Mouse (Mus musculus): ENCODE results near the gene Thumpd3. TPM values are rescaled to one million over a fixed set of nuclear protein-coding genes. Genes with fewer than 3 reads are reported as not detected.
A peak's percentile ranks its signal among the peaks of the same experiment; 100 is the strongest.

The Thumpd3 gene
- polyA plus RNA-seq, 1 experiment: 25.4 TPM

GRCm38 (mm10) chr6:113049159-113049558, 3.1 kb downstream of the Thumpd3 start:
- Histone ChIP-seq H3K4me1 (ENCODE audit: control insufficient read depth, insufficient read depth, insufficient read length, low read length) (peaks cover 4% of the 10 kb centered on the region; the same call in 1 of the 2 replicates), H3K27ac (replicated peaks; ENCODE audit: low read depth, low read length) (no peak overlapping the region), H3K4me3 (ENCODE audit: insufficient read depth, low read depth, low read length) (no peak overlapping the region)

GRCm38 (mm10) chr6:113052972-113053371, 6.9 kb downstream of the Thumpd3 start:
- H3K4me1 ChIP-seq (ENCODE audit: control insufficient read depth, insufficient read depth, insufficient read length, low read length): no peaks in the 10 kb centered on the region
- H3K27ac ChIP-seq (replicated peaks; ENCODE audit: low read depth, low read length): no peak overlapping the region
- no peak overlapping the region for H3K4me3 ChIP-seq (ENCODE audit: insufficient read depth, low read depth, low read length)

GRCm38 (mm10) chr6:113054552-113055107, 8.6 kb downstream of the Thumpd3 start:
- no peak overlapping the region for H3K27ac ChIP-seq (replicated peaks; ENCODE audit: low read depth, low read length)
- no peak overlapping the region for H3K4me3 ChIP-seq (ENCODE audit: insufficient read depth, low read depth, low read length)

DNA sequence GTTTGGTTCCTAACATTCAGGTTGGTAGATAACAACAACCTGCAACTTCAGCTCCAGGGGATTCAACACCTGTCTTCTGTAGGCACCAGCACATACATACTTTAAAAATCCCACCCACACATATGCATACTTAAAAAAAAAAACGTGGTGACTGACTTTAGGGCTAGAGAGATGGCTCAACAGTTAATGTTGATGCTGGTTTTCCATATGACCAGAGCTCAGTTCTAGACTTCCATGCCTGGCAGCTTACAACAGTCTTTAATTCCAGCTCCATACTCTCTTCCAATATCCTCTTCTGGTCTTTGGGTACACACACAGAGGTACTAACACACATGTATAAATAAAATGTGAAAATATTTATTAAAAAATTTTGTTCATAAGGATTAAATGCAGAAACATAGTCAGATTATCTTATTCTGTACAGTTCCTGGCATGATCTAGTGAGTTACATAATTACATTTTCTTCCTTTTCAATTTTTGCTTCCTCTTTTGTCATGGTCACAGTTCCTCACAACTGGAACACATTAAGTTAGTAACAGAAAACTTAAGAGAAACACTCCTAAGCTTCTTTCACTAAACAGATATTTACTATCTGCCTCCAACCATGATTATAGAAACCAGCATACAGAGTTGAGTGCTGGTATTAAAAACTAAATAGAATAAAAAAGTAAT, 15.0 kb downstream of the Thumpd3 start:
- Histone ChIP-seq H3K27ac (replicated peaks; ENCODE audit: low read depth, low read length) (peak overlapping the region; percentile 49), H3K4me3 (ENCODE audit: insufficient read depth, low read depth, low read length) (no peak overlapping the region), H3K4me1 (ENCODE audit: control insufficient read depth, insufficient read depth, insufficient read length, low read length) (peaks cover 8% of the 10 kb centered on the region)

More at GRCm38 (mm10) chr6:113054552-113055107, 8.6 kb downstream of the Thumpd3 start:
- no peaks in the 10 kb centered on the region for H3K4me1 ChIP-seq (ENCODE audit: control insufficient read depth, insufficient read depth, insufficient read length, low read length)

GRCm38 (mm10) chr6:113062253-113062652, 16.2 kb downstream of the Thumpd3 start:
- Histone ChIP-seq H3K4me1 (ENCODE audit: control insufficient read depth, insufficient read depth, insufficient read length, low read length) (peaks cover 8% of the 10 kb centered on the region), H3K27ac (replicated peaks; ENCODE audit: low read depth, low read length) (peak overlapping the region; percentile 49), H3K4me3 (ENCODE audit: insufficient read depth, low read depth, low read length) (no peak overlapping the region)

GRCm38 (mm10) chr6:113063363-113063762, 17.3 kb downstream of the Thumpd3 start:
- H3K4me3 ChIP-seq (ENCODE audit: insufficient read depth, low read depth, low read length): no peak overlapping the region
- peaks cover 8% of the 10 kb centered on the region for H3K4me1 ChIP-seq (ENCODE audit: control insufficient read depth, insufficient read depth, insufficient read length, low read length)
- peak overlapping the region; percentile 87; the same call in 1 of the 2 replicates for H3K27ac ChIP-seq (replicated peaks; ENCODE audit: low read depth, low read length)

- H3K4me3 ChIP-seq (ENCODE audit: insufficient read depth, low read depth, low read length): no peak overlapping the region
- H3K4me1 ChIP-seq (ENCODE audit: control insufficient read depth, insufficient read depth, insufficient read length, low read length): peaks cover 11% of the 10 kb centered on the region
- H3K27ac ChIP-seq (replicated peaks; ENCODE audit: low read depth, low read length): peak overlapping the region; percentile 67
Observed at GRCm38 (mm10) chr6:113065186-113065585, 19.2 kb downstream of the Thumpd3 start.

DNA sequence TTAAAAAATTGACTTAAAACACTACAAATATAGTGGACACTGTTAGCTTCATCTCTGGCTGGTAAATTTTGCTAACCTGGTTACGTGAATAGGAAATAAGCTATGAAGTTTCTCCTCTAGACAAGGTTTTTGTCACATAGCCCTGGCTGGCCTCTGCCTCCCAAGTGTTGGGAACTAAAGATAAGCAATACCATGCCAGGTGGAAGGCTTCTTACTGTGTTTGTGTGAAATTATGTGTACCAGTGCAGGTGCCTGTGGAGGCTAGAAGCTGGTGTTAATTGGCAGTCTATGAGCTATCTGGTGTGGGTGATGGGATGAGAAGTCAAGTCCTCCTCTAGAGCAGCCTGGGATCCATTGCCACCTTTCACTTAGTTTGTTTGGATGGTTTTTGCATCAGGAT, 23.1 kb downstream of the Thumpd3 start:
- Histone ChIP-seq H3K4me1 (ENCODE audit: control insufficient read depth, insufficient read depth, insufficient read length, low read length) (peaks cover 2% of the 10 kb centered on the region), H3K27ac (replicated peaks; ENCODE audit: low read depth, low read length) (peak overlapping the region; percentile 54; the same call in 1 of the 2 replicates), H3K4me3 (ENCODE audit: insufficient read depth, low read depth, low read length) (no peak overlapping the region)

DNA sequence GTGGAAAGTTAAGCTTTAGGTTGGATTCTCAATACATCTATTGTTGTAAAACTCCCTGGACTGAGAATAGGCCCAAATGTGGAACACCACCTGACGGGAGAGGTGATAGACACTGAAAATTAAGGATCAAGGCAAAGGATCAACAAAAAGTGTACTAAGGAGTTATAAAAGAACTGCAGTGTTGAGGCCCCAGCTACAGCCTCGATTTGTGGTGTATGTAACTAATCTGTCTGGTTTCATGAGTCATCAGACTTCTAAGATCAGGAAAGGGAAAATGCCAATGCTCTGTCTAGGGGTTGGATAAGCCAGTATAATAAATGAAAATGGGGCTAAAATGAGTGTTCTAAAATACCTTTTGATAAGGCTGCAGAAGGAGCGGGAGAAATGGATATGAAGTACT, 29.2 kb downstream of the Thumpd3 start:
- Histone ChIP-seq H3K4me3 (ENCODE audit: insufficient read depth, low read depth, low read length) (peak overlapping the region; percentile 12; the same call in 1 of the 2 replicates), H3K4me1 (ENCODE audit: control insufficient read depth, insufficient read depth, insufficient read length, low read length) (peaks cover 7% of the 10 kb centered on the region), H3K27ac (replicated peaks; ENCODE audit: low read depth, low read length) (0 out of 2 replicates have a peak overlapping the region, but pooled peaks have one; percentile 10)

DNA sequence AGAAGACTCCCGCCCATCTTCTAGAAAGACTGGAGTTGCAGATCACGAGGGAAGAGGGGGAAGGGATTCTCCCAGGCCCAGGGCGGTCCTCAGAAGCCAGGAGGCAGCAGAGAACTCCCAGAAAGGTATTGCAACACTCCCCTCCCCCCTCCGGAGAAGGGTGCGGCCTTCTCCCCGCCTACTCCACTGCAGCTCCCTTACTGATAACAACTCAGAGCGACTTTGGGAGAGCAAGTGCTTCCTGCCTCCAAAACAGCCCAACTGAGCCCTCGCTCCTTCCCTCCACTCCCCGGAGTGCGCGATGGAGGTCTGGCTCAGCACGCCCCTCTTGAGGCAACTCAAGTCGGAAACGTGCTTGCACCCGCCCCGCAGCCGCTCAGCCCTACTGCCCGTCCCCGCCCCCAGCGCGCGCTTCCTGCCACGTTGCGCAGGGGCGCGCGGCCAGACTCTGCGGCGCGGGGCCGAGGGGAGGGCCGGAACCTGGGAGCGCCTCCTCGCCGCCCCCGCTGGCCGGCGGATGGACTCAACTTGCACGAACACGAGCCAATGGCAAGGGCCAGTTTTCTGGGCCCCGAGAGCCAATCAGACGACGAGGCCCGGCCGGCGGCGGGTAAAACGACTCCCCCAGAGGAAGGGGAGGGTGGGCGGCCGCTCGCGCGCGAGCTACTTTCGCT, 30.1 kb downstream of the Thumpd3 start:
- Histone ChIP-seq H3K4me1 (ENCODE audit: control insufficient read depth, insufficient read depth, insufficient read length, low read length) (peaks cover 7% of the 10 kb centered on the region), H3K4me3 (ENCODE audit: insufficient read depth, low read depth, low read length) (peak overlapping the region; percentile 72), H3K27ac (replicated peaks; ENCODE audit: low read depth, low read length) (peak overlapping the region; percentile 77)

DNA sequence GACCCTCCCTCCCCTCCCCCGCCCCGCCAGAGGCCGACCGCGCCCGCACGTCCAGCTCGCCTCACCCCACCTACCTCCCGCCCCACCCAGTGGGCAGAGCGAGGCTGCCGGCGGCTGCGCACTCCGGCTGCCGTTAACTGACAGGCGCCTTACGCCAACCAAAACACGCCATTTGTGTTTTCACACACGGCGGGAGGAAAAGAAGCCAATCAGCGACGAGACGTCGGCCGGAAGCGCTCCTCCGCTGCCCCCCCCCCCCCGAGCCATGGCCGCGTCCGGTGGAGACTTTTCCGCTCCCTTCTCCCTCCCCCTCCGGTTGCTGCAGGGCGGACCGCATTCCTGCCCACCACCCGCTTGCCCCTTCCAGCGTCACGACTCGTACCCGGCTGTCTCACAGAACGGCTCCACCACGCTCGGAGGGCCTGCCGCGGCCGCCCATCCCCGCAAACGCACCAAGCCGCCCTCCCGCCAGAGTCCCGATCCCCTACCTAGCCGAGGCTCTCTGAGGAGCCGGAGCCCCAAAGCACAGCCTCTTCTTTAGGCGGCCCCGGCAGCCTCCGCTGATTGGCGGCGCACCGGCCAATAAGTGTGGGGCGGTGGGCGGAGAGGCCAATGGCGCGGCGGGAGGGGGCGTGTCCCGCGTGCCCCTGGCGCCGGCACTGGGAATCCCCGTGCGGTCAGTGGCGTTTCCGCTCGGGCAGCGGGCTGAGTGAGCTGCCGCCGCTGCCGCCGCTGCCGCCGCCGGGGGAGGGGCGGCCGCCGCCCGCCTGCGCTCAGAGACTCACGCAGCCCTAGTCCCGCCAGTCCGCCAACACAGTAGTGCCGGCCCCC, 30.9 kb downstream of the Thumpd3 start, which contains the start of gene Setd5:
TSS of gene Setd5 (plus strand) at position 680 of the 831 bp plus-strand sequence.
- H3K4me1 ChIP-seq (ENCODE audit: control insufficient read depth, insufficient read depth, insufficient read length, low read length): peaks cover 10% of the 10 kb centered on the region
- H3K27ac ChIP-seq (replicated peaks; ENCODE audit: low read depth, low read length): peak within 1 kb of the TSS; percentile 97
- H3K4me3 ChIP-seq (ENCODE audit: insufficient read depth, low read depth, low read length): peak within 1 kb of the TSS; percentile 89

DNA sequence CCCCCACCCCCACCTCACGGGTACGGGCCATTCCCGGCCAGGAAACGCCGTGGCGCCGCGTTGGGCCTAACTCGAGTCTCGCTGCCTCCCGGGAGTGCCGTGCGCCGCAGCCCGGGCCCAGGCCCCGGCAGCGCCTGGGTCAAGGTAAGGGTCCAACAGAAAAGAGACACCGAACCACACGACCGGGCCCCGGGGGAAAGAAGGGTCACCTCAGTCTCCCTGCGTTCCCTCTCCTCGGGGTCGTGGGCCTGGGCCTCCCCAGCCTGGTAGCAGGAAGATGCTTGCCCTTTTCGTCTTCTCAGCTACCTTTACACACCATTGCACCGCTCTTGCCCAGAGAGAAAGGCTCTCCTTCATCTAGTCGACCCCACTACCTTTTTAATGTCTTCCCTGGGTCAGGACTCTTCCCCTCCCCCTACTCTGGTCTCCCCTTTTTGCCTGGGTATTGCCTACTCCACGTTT, 31.6 kb downstream of the Thumpd3 start:
- peak overlapping the region; percentile 89 for H3K4me3 ChIP-seq (ENCODE audit: insufficient read depth, low read depth, low read length)
- peaks cover 15% of the 10 kb centered on the region for H3K4me1 ChIP-seq (ENCODE audit: control insufficient read depth, insufficient read depth, insufficient read length, low read length)
- H3K27ac ChIP-seq (replicated peaks; ENCODE audit: low read depth, low read length): peak overlapping the region; percentile 95

GRCm38 (mm10) chr6:113078031-113078721, 32.2 kb downstream of the Thumpd3 start:
- H3K4me3 ChIP-seq (ENCODE audit: insufficient read depth, low read depth, low read length): peak overlapping the region; percentile 89
- peak overlapping the region; percentile 95 for H3K27ac ChIP-seq (replicated peaks; ENCODE audit: low read depth, low read length)
- peaks cover 15% of the 10 kb centered on the region for H3K4me1 ChIP-seq (ENCODE audit: control insufficient read depth, insufficient read depth, insufficient read length, low read length)

- peak overlapping the region; percentile 42 for H3K27ac ChIP-seq (replicated peaks; ENCODE audit: low read depth, low read length)
- peaks cover 17% of the 10 kb centered on the region for H3K4me1 ChIP-seq (ENCODE audit: control insufficient read depth, insufficient read depth, insufficient read length, low read length)
- peak overlapping the region; percentile 51 for H3K4me3 ChIP-seq (ENCODE audit: insufficient read depth, low read depth, low read length)
Observed at GRCm38 (mm10) chr6:113079492-113079891, 33.5 kb downstream of the Thumpd3 start.
